Mouse (Mus musculus) right cerebral cortex, postnatal 25 days (tissue): ENCODE results near the gene Kri1.
"Not testable (repeated sequence)": the region's sequence is repeated elsewhere in the genome, so short reads cannot be mapped to it uniquely, and the experiment has no call there.

Source experiments
- DNase-seq: peaks from one replicate; pipeline ENCODE4 v3.0.0; 2022

Gene Kri1

GRCm38 (mm10) chr9:21241343-21241742 lies 46.4 kb downstream of the Kri1 start:
- DNase-seq, result peak; percentile 76

GRCm38 (mm10) chr9:21239465-21239848 lies 48.3 kb downstream of the Kri1 start:
- DNase-seq, result no peak

GRCm38 (mm10) chr9:21238733-21239464 lies 48.9 kb downstream of the Kri1 start, which contains the start of gene Keap1:
Keap1 (minus strand) TSS chr9:21239361.
- DNase-seq, result peak; percentile 83

- DNase-seq, result peak; percentile 23
Observed at GRCm38 (mm10) chr9:21238004-21238732, 49.6 kb downstream of the Kri1 start.

GRCm38 (mm10) chr9:21237368-21238003 lies 50.3 kb downstream of the Kri1 start:
- no peak for DNase-seq

- no peak for DNase-seq
Observed at GRCm38 (mm10) chr9:21236991-21237367, 50.8 kb downstream of the Kri1 start.

- no peak for DNase-seq
Observed at GRCm38 (mm10) chr9:21235341-21235740, 52.4 kb downstream of the Kri1 start.

- no peak for DNase-seq
Observed at GRCm38 (mm10) chr9:21233805-21234204, 54.0 kb downstream of the Kri1 start.

- no peak for DNase-seq
Observed at GRCm38 (mm10) chr9:21233366-21233765, 54.4 kb downstream of the Kri1 start.

- DNase-seq, result no peak
Observed at GRCm38 (mm10) chr9:21232867-21233266, 54.9 kb downstream of the Kri1 start.

GRCm38 (mm10) chr9:21231551-21231950 lies 56.2 kb downstream of the Kri1 start:
- DNase-seq, result no peak

GRCm38 (mm10) chr9:21227342-21227741 lies 60.4 kb downstream of the Kri1 start:
- no peak for DNase-seq

- no peak for DNase-seq
Observed at GRCm38 (mm10) chr9:21225415-21225758, 62.4 kb downstream of the Kri1 start.

- DNase-seq, result no peak
Observed at GRCm38 (mm10) chr9:21224576-21225414, 63.0 kb downstream of the Kri1 start.

GRCm38 (mm10) chr9:21223906-21224305 lies 63.9 kb downstream of the Kri1 start:
- DNase-seq, result no peak

- DNase-seq, result not testable (repeated sequence)
Observed at GRCm38 (mm10) chr9:21223490-21223889, 64.3 kb downstream of the Kri1 start.
